Mouse (Mus musculus): ENCODE data around the gene Tmem211.

The Tmem211 gene

DNA sequence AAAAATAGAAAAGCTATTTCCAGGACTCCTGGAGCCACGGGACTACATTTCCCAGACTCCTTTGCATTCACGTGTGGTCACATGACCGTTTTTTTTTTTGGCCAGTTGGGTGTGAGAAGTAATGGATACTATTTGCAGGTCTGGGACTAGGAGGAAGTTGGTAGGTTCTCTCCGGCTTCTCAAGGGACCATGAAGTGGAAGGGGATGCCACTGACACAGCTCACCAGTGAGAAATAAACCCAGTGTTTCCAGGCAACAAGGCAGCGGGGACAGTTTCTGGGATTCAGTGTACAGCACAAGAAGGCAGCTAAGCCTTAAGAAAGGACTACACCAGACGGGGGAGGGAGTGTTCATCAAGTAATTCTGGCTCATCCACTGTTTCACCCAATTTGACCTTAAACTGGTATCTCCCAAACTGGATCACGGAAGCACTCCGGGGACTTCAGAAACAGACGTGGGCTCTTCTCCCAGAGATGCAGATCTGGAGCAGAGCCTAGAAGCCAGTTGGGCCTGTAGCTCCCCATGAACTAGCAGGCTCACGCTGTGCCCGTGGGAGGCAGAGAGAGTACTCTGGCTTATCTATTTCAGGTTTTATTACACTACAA, 44.6 kb downstream of the Tmem211 start:
- DNase-seq (ENCODE audit: extremely low spot score, low spot score): no peak

DNA sequence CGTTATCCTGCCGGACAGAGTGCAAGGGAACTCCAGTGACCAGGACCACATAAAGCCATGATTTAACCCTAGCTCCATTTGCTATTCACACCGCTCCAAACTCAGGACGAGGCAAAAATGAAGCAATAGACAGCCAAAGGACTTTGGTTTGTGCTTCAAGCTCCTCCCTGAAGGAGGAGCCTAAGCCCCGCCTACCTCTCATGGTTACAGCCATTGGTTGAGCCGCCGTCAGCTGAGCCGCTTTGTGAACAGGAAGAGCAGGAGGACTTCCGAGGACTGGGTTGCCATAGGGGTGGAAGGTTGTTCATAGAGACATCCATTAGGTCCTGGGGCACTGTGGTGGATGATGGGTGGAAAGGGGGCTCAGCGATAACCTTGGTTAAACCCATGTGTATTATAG, 49.1 kb downstream of the Tmem211 start:
- DNase-seq (ENCODE audit: extremely low spot score, low spot score): no peak

DNA sequence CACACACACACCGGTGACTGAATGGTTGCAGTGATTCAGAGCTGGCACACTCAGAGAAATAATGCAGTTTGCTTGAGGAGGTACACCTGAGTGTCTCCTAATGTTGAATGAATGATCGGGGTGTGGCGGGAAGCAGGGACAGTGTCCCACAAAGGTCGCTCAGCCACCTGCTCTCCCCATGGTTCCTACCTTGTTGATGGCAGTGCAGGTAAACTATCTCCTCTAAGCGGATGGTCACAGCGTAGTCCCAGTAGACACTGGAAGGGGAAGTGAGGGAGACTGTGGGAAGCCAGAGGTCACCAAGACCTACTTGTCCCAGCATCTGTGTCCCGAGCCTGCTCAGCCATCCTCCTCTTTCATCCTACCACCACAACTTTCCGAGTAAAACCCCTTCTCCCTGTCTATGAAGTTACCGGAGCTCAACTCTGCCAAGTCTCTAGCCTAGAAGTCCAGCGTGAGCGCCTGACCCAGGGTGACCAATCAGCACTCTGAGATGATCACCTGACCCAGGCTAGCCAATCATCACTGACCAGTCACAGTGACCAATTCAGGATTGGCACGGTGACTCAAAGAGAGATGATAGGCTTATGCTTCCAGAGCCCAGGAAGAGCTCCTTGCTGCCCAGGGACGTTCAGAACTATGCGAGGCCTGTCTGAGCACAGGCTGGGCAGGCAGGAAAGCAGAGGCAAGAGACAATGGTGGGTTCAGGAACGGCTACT, 53.6 kb downstream of the Tmem211 start:
- DNase-seq (ENCODE audit: extremely low spot score, low spot score): peak; percentile 72

DNA sequence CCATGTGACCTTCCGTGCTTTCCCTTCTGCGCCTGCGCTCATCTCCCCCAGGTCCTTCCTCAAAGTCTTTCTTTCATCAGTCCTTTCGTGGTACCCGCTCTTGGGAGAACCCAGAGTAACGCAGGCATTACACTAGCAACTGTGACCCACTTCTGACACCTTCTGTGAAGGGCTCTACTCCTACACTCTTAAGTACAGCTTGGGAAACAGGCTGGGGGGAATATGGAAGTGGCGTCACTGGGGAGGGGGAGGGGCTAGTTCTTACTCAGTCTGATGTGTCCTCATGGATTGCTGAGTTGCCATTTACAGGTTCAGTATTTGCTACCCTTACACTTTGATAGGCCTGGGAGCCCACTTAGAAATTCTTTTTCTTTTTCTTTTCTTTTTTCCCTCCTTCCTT, 54.8 kb downstream of the Tmem211 start:
- no peak for DNase-seq (ENCODE audit: extremely low spot score, low spot score)

DNA sequence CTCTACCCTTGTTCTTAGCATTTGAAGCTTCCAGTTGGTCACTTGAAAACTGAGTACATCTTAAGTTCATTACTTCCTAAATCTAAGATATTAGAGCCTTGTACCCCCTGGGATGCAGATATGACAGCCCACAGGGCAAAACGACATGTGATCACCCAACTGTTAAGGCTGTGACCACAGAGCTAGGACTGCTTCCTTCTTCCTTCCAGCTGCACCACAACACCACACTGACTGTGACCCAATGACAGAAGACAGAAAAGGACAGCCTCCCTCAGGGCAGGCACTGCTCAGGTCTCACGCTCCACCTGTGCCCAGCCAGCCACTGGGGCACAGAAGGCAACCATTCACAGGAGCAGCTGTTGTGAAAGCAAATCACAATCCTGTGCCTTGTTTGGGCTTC, 57.0 kb downstream of the Tmem211 start:
- DNase-seq (ENCODE audit: extremely low spot score, low spot score): no peak

DNA sequence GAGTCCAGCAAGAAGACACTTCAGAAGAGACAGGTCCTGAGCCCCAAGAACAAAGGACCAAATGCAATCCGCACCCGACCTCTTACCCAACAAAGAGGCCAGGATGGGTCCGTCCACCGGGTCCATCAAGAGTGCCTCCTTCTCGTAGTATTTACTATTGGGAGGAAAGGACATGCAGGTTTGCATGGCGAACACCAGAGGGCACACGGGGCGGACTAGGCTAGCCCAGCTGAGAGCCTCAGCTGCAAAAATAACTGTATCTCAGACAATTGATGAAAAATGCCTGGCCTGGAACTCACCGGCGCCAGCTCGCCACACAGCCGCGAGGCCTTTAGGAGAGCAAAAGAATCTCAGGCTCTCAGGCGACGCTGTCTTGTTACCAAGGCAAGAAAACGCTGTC, 58.8 kb downstream of the Tmem211 start:
- no peak for DNase-seq (ENCODE audit: extremely low spot score, low spot score)

DNA sequence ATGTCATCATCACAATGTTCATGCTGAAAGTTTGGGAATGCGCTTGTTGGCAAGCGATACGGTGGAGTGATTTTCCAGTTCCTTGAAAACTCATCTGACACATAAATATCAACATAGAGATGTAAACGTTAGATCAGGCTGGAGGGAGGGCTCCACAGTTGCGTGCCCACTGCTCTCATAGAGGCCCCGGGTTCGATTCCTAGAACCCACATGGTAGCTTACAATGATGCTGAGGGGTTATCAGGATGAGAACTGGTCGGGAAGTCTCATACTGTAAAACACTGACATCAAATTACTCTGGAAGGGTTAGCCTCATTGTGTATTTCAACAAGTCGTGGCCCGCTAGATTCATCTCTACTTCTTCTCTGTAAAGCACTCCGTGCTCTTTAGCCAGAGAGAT, 59.3 kb downstream of the Tmem211 start:
- no peak for DNase-seq (ENCODE audit: extremely low spot score, low spot score)

DNA sequence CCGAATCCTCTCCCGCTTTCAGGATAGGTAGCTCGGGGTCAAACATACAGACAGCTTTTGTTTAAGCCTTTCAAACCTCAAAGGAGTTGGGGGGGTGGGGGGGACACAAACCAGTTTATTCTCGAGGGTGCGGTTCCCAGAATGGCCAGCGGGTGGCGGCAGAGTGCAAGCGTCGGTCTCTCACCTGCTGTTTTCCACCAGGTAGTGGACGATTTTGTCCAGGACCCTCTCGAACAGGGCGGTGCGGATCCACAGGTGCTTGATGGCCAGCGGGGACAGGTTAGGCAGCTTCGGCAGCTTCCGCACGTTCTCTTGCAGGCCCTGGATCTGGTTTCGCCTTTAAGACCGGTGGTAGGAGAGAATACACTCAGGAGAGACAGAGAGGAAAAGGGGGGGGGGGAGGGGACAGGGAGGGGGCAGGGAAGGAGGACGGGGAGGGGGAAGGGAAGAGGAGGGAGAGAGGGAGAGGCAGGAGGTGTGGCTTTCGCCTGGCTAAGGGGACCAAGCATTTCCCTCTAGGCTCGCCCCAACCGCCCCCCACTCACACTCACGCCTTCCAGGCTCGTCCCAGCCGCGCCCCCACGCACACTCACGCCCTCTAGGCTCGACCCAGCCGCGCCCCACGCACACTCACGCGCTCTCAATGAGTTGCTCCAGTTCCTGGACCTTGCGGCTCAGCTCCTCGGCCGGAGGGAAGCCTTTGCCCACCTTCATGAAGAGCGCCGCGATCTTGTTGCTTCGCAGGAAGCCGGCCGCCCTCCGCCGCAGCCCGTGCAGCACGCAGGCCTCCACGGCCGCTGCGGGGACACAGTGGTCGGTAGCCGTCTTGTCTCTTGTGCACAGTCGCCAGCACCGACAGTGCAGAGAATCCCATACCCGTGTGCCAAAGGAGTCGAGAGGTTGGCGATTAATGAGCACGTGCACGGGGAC, 60.1 kb downstream of the Tmem211 start:
- peak; percentile 63 for DNase-seq (ENCODE audit: extremely low spot score, low spot score)

DNA sequence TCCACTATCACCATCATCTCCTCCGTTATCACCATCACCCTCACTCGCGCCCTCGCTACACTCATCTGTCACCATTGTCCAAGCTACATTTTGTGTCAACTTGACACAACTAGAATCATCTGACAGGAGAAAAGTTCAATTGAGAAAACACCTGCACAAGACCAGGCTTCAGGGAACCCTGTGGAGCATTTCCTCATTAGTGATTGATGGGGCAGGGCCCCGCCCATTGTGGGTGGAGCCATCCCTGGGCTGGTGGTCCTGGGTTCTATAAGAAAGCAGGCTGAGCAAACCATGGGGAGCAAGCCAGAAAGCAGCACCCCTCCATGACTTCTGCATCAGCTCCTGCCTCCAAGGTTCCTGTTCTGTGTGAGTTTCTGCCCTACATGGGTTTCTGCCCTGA, 61.1 kb downstream of the Tmem211 start:
- DNase-seq (ENCODE audit: extremely low spot score, low spot score): no peak

DNA sequence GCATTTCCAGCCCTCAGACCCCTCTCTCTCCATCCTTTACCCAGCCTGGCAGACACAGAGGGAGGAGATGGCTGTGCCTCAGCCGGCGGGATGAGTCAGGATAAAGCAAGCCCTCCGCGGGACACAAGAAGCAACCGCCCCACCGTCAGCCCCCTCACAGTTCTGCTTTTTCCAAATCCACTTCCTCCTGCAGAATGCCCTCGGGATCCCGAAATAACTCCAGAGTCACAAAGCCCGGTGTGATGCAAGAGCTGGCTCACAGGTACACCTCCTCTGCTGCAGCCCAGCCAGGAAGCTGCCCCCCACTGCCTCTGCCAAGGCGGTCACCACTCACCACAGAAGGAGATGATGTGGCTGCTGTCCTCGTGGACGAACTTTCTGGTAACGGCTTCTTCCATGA, 61.8 kb downstream of the Tmem211 start:
- no peak for DNase-seq (ENCODE audit: extremely low spot score, low spot score)

Measured in neural tube, embryonic 10.5 days (tissue).